Mouse (Mus musculus) lung, postnatal 25 days (tissue): Measurements from ENCODE around the gene Zc3h10.
"Not testable (repeated sequence)": the region's sequence is repeated elsewhere in the genome, so short reads cannot be mapped to it uniquely, and the experiment has no call there.

Source experiments
- DNase-seq: peaks from one replicate; pipeline ENCODE4 v3.0.0; 2022; ENCODE audit warnings: low spot score

Gene Zc3h10

GRCm38 (mm10) chr10:128495903-128496302, 51.7 kb downstream of the Zc3h10 start:
- DNase-seq: no peak

GRCm38 (mm10) chr10:128495270-128495669, 52.3 kb downstream of the Zc3h10 start:
- no peak for DNase-seq

- no peak for DNase-seq
These were observed 52.8 kb downstream of the Zc3h10 start for GRCm38 (mm10) chr10:128494667-128495245.

GRCm38 (mm10) chr10:128493695-128494666, 53.6 kb downstream of the Zc3h10 start, which contains the start of gene Myl6:
TSS of gene Myl6 (minus strand) at chr10:128494145.
- DNase-seq: peak; percentile 99

- DNase-seq: no peak
These were observed 54.3 kb downstream of the Zc3h10 start for GRCm38 (mm10) chr10:128493319-128493694.

GRCm38 (mm10) chr10:128492633-128493311, 54.8 kb downstream of the Zc3h10 start:
- peak; percentile 90 for DNase-seq

GRCm38 (mm10) chr10:128492051-128492450, 55.5 kb downstream of the Zc3h10 start:
- not testable (repeated sequence) for DNase-seq
